Mouse (Mus musculus) brain, embryonic 14.5 days (tissue): ENCODE measurements around the gene Plekhh3.

Experiments used
- CTCF ChIP-seq: fragments of 200-500 bp; IDR thresholded peaks from 2 replicates; pipeline ENCODE4 v1.5.1; 2012; ENCODE audit warnings: inconsistent platforms, mild to moderate bottlenecking, moderate library complexity, borderline replicate concordance; ENCODE audit not compliant: insufficient read depth, insufficient read length; ENCODE audit errors: extremely low read depth
- POLR2A ChIP-seq: fragments of 200-500 bp; IDR thresholded peaks from 2 replicates; pipeline ENCODE4 v1.6.1; 2012; ENCODE audit warnings: mild to moderate bottlenecking, inconsistent platforms, borderline replicate concordance; ENCODE audit not compliant: poor library complexity, insufficient read depth, insufficient read length, severe bottlenecking; ENCODE audit errors: extremely low read depth

DNA sequence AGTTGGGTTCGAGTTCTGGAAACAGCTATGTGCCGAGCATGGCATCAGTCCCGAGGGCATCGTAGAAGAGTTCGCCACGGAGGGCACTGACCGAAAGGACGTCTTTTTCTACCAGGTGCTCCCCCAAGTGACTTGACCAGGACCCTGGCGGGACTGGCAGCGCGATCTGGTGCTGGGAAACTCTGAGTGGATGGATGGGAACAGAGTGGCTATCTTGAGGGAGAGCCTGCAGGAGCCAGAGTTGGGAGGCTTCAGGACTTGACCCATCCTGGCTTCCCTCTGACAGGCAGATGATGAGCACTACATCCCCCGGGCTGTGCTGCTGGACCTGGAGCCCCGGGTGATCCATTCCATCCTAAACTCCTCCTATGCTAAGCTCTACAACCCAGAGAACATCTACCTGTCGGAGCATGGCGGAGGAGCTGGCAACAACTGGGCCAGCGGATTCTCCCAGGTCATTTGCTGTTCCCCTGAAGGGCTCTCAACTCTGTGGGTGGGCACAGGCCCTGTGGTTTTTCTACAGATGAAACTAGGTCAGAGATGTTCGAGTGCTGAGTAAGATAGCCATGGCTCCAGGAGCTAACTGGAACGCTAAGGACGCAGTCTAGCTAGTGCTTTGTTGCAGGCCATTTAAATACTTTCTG lies 50.5 kb downstream of the Plekhh3 start:
- TF ChIP-seq POLR2A = no peak
- TF ChIP-seq CTCF = no peak
